Mouse (Mus musculus) heart, postnatal 4 days (tissue): ENCODE results near the gene Dock4. TPM values are rescaled to one million over a fixed set of nuclear protein-coding genes. Genes with fewer than 3 reads are reported as not detected.

Experiments
- DNase-seq: peaks from one replicate; pipeline ENCODE4 v3.0.0; 2021
- total RNA-seq, 2 experiments: library from RNA; stranded (reverse); gene quantifications; 2 replicates each; pipeline ENCODE4 v1.2.3; 2021

Dock4 gene
- total RNA-seq, 2 experiments from 2014 or later = 21.0 to 24.0 TPM

- no peak for DNase-seq
Measured at GRCm38 (mm10) chr12:40511643-40512369, 66.1 kb downstream of the Dock4 start.

GRCm38 (mm10) chr12:40512370-40512693 is 66.6 kb downstream of the Dock4 start:
- DNase-seq = no peak

- no peak for DNase-seq
Measured at GRCm38 (mm10) chr12:40512994-40513393, 67.2 kb downstream of the Dock4 start.

GRCm38 (mm10) chr12:40514021-40514420 is 68.3 kb downstream of the Dock4 start:
- DNase-seq = no peak

- DNase-seq = no peak
Measured at GRCm38 (mm10) chr12:40522468-40522867, 76.7 kb downstream of the Dock4 start.

- no peak for DNase-seq
Measured at GRCm38 (mm10) chr12:40523020-40523419, 77.3 kb downstream of the Dock4 start.

- peak; percentile 20 for DNase-seq
Measured at GRCm38 (mm10) chr12:40525045-40525444, 79.3 kb downstream of the Dock4 start.

GRCm38 (mm10) chr12:40535655-40536618 is 90.2 kb downstream of the Dock4 start:
- peak; percentile 20 for DNase-seq

GRCm38 (mm10) chr12:40537826-40538225 is 92.1 kb downstream of the Dock4 start:
- no peak for DNase-seq

- DNase-seq = no peak
Measured at GRCm38 (mm10) chr12:40538318-40538717, 92.6 kb downstream of the Dock4 start.

GRCm38 (mm10) chr12:40538780-40539179 is 93.0 kb downstream of the Dock4 start:
- no peak for DNase-seq

GRCm38 (mm10) chr12:40544273-40544672 is 98.5 kb downstream of the Dock4 start:
- no peak for DNase-seq

GRCm38 (mm10) chr12:40546827-40547226 is 101.1 kb downstream of the Dock4 start:
- no peak for DNase-seq

- no peak for DNase-seq
Measured at GRCm38 (mm10) chr12:40551317-40551716, 105.6 kb downstream of the Dock4 start.

GRCm38 (mm10) chr12:40552201-40552600 is 106.4 kb downstream of the Dock4 start:
- no peak for DNase-seq

- no peak for DNase-seq
Measured at GRCm38 (mm10) chr12:40553929-40554328, 108.2 kb downstream of the Dock4 start.

- no peak for DNase-seq
Measured at GRCm38 (mm10) chr12:40554941-40555511, 109.3 kb downstream of the Dock4 start.

GRCm38 (mm10) chr12:40558600-40558999 is 112.8 kb downstream of the Dock4 start:
- DNase-seq = no peak

GRCm38 (mm10) chr12:40559103-40559502 is 113.4 kb downstream of the Dock4 start:
- no peak for DNase-seq

GRCm38 (mm10) chr12:40563703-40564102 is 118.0 kb downstream of the Dock4 start:
- no peak for DNase-seq

- no peak for DNase-seq
Measured at GRCm38 (mm10) chr12:40564261-40564660, 118.5 kb downstream of the Dock4 start.

- no peak for DNase-seq
Measured at GRCm38 (mm10) chr12:40568365-40568885, 122.7 kb downstream of the Dock4 start.
